Mouse (Mus musculus): ENCODE measurements around the gene Neurog2.

Gene Neurog2

DNA sequence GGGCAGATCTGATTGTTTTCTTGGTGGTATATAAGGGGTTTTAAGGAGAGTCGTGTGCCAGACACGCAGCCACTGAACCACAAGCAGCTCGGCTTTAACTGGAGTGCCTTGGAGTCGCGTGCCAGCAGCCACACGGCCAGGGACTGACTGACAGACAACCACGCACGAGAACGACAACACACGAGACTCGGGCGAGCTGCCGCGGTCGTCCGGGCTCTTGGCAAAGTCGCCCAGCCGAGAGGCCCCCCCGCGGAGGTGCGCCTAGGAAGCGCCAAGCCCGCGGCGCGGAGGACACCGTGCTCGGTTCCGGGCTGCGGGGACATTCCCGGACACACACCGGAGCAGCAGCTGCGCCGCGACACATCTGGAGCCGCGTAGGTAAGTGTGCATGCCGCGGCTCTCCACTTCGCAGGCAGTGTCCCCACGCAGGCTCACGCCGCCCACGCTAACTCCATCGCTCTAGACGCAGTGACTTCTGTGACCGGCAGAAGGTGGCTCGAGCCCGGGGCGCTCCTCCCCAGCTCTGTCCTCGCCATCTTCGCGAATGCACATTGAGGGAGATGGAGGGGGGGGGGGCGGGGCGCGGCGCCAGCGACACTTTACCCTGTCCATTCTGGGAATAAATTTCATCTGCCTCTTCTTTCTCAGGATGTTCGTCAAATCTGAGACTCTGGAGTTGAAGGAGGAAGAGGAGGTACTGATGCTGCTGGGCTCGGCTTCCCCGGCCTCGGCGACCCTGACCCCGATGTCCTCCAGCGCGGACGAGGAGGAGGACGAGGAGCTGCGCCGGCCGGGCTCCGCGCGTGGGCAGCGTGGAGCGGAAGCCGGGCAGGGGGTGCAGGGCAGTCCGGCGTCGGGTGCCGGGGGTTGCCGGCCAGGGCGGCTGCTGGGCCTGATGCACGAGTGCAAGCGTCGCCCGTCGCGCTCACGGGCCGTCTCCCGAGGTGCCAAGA, at the start of gene Neurog2:
TSS of gene Neurog2 (plus strand) at position 56 of the 953 bp plus-strand sequence.
- no peak for DNase-seq (ENCODE audit: low spot score)

- DNase-seq (ENCODE audit: low spot score) = no peak
Observed at GRCm38 (mm10) chr3:127597136-127597535, 35.8 kb upstream of the Neurog2 start.

DNA sequence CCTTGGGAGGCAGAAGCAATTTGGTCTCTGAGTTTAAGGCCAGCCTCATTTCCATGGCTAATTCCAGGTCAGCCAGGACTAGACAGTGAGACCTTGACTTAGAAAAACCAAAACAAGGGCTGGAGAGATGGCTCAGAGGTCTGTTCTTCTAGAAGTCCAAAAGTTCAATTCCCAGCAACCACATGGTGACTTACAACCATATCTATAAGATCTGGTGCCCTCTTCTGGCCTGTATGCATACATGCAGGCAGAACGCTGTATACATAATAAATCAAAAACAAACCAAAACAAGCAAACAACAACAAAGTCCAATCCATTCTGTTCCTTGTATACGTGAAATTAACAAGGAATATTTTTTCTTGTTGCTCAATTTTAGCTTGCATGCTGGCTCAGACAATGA, 24.8 kb upstream of the Neurog2 start:
- no peak for DNase-seq (ENCODE audit: low spot score)

DNA sequence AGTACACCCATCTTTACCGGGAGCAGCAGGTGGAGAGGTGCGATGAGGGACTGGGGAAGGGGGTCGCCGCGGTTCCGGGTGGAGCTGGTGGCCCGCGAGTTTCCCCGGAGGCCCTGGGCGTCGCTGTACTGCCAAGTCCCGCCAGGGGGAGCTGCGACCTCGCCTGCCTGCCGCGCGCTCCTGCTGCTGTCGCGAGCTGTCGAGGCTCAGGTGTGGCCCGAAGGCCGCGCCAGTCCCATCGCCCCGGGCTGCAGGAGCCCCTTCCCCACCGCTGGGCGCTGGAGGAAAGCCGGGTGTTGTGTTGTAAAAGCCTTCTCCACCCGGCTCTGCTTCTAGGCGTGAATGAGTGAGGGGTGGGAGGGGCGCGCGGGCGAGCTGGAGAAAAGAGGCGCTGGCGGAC, 7.6 kb upstream of the Neurog2 start:
- DNase-seq (ENCODE audit: low spot score) = no peak

DNA sequence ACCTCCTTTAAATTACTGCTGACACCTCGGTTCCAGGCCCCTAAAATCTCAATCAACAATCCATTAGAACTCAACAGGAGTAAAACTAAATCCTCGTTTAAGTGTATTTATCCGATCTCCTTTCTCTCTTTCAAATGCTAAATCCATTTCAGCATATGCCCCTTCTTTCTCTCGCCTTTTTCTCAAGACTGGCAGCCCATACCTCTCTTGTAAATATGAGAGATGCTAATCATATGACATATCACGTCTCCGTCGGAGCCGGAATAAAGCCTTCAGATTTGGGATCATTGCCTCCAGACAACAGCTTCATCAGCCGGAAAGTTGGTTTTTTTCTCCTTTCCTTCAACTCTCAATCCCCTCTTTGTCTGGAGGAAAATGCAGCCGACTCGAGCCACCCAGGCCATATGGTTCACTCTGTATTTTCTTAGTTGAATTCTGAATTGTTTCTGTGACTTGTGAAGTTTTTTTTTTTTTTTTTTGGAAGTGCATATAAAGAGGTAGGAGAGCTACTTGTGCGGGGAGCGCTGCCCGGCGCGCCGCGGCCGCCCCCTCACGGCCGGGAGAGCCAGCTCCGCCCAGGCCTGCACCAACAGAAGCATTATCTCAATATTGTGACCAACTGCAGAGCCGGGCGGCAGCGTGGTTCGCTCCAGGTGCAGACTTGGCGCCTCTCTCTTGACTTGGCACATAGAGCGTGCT, 7.1 kb upstream of the Neurog2 start:
- no peak for DNase-seq (ENCODE audit: low spot score)

DNA sequence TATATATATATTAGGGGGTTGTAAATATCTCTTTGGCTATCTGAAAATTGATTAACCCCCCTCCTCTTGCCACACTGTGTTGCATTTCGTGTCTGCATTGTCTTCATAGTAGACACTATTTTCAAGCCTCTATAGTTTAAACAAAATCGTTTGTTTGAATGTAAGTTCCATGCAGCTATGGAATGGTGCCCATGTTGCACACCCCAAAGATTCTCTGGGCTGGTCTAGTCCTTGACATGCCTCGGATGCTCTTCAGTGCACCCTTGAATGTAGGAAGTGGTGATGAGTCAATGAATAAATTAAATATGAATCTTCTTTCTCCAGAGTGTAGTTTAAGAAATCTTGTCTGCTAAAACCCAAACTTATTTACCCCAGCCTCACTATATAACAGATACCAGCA, 6.4 kb upstream of the Neurog2 start:
- DNase-seq (ENCODE audit: low spot score) = no peak

DNA sequence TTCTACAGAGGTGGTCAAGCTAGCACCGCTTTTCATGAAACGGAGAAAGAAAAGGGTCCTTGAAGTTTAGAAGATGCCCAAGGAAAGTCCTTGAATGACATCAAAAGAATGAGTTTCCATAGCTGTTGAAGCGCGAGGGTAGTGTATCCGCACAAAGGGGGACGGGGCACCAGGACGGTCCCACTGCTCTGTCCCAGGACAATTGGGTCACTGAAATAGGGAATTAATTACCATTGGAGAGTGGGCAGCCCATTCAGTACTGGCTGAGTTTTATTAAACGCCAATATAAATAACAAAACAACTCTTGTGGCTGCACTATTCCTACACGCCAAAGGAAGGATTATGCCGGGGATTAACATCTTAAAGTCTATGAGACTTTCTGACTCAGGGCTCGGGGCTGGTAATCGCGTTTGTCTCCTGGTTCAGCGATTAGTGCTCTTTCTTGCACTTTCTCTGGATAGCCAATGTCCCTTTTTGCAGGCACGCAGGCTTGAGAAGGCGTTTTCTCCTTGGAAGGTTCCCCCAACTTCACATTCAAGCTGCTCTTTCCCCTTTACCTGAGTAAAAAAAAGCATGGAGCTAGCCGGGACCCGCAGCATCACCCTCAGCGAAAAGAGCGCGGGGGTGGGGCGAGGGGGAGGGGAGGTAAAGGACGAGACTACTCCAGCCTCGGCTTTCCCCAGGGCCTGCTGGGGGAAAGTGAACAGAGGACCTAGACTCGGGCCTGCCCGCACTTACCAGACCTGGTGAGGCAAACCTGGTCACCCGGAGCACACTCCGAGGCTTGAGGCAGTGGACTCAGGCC, 5.6 kb upstream of the Neurog2 start:
- no peak for DNase-seq (ENCODE audit: low spot score)

- DNase-seq (ENCODE audit: low spot score) = no peak
Observed at GRCm38 (mm10) chr3:127627956-127628310, 5.0 kb upstream of the Neurog2 start.

DNA sequence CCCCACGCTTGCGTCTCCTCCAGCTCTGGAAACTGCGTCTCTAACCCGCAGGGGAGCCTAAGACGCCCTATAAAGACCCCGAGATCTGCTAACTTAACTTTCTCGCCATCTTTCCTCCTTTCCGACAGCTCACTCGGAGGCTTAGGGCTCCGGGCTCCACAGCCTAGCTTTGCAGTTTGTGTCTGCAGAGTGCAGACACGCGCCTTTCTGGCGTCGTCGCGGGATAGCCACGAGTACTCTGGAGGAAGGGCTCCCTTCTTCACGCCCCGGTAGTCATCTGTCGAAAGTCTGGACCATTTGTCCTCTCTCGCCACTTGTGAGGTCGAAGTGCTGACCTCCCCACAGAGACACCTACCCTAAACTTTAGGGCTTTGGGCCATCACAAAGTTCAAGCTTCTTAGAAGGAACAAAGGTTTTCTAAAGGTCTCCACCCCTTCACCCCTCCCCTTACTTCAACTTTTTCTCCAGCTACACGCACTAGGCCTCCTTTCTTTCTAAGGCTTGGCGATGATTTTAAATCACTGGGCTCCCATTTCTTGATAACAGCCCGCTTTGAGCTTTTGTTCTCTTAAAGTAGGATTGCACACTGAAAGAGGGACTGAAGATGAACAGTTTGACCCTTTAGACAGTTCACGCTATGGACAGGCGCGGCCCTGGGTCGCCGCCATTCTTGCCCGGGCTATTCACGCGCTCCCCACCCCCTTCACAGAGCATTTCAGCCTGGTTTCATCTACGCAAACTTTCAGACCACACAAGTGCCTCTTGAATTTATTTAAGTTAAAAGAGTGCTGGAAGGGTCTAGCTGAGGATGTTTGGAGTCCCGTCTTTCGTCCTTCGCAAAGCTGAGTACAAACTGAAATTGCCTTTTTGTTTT, 4.4 kb upstream of the Neurog2 start:
- DNase-seq (ENCODE audit: low spot score) = no peak

DNA sequence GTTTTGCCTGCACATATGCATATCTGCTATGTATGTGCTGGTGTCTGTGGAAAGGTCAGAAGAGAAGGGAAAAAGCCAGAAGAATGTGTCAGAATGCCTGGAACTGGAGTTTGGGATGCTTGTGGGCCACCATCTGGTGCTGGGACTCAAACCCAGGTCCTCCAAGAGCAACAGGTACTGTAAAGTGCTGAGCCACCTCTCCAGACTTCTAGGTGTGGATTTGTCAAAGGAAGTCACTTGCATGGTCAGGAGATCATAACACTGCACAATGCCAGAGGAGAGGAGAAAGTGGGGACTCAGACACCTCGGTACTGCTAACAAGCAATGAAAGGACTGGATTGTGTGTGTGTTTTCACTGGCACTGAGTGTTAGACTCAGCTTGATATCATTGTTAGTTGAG, 2.7 kb upstream of the Neurog2 start:
- DNase-seq (ENCODE audit: low spot score) = no peak

- no peak for DNase-seq (ENCODE audit: low spot score)
Observed at GRCm38 (mm10) chr3:127630735-127631372, 2.1 kb upstream of the Neurog2 start.

DNA sequence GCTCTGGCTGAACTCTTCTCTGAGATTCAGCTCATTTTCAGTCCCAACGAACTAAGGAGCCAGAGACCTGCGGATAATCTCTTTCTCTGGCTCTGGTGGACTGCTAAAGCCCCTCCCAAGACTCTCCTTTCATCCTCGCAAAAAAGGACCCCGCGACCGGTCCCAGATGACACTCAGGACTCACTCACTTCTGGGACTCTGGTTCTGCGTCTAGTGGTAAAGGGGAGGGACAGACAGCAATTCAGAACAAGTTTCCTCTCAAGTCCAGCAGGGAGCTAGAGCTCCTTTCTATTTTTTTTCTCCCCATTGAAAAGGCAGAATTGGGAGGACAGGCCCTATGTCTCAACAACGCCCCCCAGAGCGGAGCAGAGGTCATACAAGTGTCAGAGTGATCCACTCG, 1.4 kb upstream of the Neurog2 start:
- no peak for DNase-seq (ENCODE audit: low spot score)

GRCm38 (mm10) chr3:127632531-127632930, 404 bp upstream of the Neurog2 start:
- no peak for DNase-seq (ENCODE audit: low spot score)

DNA sequence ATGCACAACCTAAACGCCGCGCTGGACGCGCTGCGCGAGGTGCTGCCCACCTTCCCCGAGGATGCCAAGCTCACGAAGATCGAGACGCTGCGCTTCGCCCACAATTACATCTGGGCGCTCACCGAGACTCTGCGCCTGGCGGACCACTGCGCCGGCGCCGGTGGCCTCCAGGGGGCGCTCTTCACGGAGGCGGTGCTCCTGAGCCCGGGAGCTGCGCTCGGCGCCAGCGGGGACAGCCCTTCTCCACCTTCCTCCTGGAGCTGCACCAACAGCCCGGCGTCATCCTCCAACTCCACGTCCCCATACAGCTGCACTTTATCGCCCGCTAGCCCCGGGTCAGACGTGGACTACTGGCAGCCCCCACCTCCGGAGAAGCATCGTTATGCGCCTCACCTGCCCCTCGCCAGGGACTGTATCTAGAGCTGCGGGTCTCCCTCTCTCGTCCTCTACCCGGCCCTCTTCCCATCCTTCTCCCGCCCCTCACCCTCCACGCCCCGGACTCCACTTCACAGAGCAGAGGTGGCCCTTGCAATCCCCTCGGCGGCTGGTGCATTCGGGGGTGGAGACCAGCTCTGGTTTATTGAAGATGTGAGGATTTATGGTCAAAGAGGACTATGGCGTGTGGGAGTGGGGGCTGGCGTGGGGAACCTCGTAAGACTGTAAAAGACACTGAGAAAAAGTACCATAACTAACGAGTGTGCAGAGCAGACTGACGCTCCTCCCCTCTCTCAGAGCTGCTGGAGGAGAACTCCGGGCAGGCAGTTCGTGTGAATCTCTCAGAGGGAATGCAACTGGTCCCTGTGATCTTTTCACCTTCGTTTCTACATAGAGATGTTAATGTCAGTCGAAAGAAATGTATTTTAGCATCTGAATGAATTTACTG, 1.4 kb downstream of the Neurog2 start:
- peak; percentile 26 for DNase-seq (ENCODE audit: low spot score)

- no peak for DNase-seq (ENCODE audit: low spot score)
Observed at GRCm38 (mm10) chr3:127634984-127635349, 2.0 kb downstream of the Neurog2 start.

GRCm38 (mm10) chr3:127639875-127640761, 7.2 kb downstream of the Neurog2 start:
- no peak for DNase-seq (ENCODE audit: low spot score)

- DNase-seq (ENCODE audit: low spot score) = no peak
Observed at GRCm38 (mm10) chr3:127640762-127641700, 8.1 kb downstream of the Neurog2 start.

DNA sequence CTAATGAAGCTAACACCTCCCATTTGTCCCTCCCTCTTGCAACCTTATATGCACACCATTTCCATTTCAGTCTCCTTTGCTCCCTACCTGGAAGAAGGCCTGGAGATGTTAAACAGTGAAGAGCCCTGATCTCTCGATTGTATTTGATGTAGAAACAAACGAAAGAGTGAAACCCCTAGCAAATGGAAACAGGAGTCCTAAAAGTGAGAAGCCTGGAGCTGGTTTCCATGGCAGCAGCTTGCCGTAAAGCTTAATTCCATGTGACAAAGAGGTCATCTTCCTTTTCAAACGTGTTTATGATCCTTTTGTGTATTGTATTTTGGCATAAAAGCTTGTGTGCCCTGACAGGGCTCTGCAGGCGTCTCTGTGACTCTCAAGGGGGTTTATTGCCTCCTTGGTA, 9.3 kb downstream of the Neurog2 start:
- DNase-seq (ENCODE audit: low spot score) = no peak

All from ovary, adult 18-20 months (tissue).